Mouse (Mus musculus) myocyte (in vitro differentiated cells): Measurements from ENCODE around the gene Islr.

Experiments
- E2F4 ChIP-seq: IDR thresholded peaks from one replicate; pipeline ENCODE4 v1.6.1; 2011; ENCODE audit warnings: mild to moderate bottlenecking, control low read depth, moderate library complexity; ENCODE audit not compliant: insufficient read depth
- MAX ChIP-seq: IDR thresholded peaks from one replicate; pipeline ENCODE4 v1.6.1; 2011; ENCODE audit warnings: low read depth, mild to moderate bottlenecking, control low read depth
- MYOG ChIP-seq, 3 experiments: IDR thresholded peaks; one replicate each; pipeline ENCODE4 v1.6.1; 2011; ENCODE audit warnings: control low read depth in 2 of 3, low read depth in 2 of 3, mild to moderate bottlenecking in 2 of 3; ENCODE audit not compliant: insufficient read length in 2 of 3, control insufficient read depth in 1 of 3, insufficient read depth in 1 of 3
- POLR2A ChIP-seq: IDR thresholded peaks from one replicate; pipeline ENCODE4 v1.6.1; 2011; ENCODE audit warnings: low read depth, mild to moderate bottlenecking, control low read depth, moderate library complexity; ENCODE audit not compliant: insufficient read length
- POLR2AphosphoS2 ChIP-seq: IDR thresholded peaks from one replicate; pipeline ENCODE4 v1.6.1; 2011; ENCODE audit warnings: low read depth, control low read depth; ENCODE audit not compliant: insufficient read length
- REST ChIP-seq: IDR thresholded peaks from one replicate; pipeline ENCODE4 v1.6.1; 2011; ENCODE audit warnings: mild to moderate bottlenecking, control low read depth, moderate library complexity; ENCODE audit not compliant: insufficient read depth, insufficient read length
- USF1 ChIP-seq: IDR thresholded peaks from one replicate; pipeline ENCODE4 v1.6.1; 2011; ENCODE audit warnings: low read depth, mild to moderate bottlenecking, control low read depth, moderate library complexity

DNA sequence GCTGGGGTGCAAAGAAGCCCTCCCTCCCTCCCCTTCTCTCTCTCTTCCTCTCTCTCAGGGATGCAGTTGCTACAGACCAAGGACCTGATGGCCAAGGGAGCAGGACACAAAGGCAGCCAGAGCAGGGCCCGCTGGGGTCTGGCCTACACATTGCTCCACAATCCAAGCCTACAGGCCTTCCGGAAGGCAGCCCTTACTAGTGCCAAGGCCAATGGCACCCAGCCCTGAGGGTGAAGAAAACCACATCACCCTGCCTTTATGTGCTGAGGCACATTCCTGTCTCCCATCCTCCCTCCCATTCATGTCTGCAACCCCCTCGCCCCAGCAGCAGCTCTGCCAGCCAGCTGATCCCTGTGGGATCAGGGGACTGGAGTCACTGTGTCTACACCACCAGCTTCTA, 51.0 kb downstream of the Islr start:
- TF ChIP-seq POLR2AphosphoS2 (no peak), POLR2A (no peak), MYOG (IDR thresholded peaks at IDR 0.05; ENCODE audit: control insufficient read depth in 1 of 3, insufficient read depth in 1 of 3, insufficient read length in 2 of 3, low read depth in 2 of 3) (no peak), USF1 (no peak), MAX (no peak), REST (no peak), E2F4 (no peak)
